Mouse (Mus musculus) kidney, adult 18-20 months (tissue): ENCODE data around the gene Agk.

Source experiments
- DNase-seq: peaks from one replicate; pipeline ENCODE4 v3.0.0; 2021

Gene Agk

GRCm38 (mm10) chr6:40413046-40413445 lies 88.1 kb downstream of the Agk start:
- DNase-seq = no peak

- DNase-seq = no peak
Measured at GRCm38 (mm10) chr6:40413565-40413964, 88.6 kb downstream of the Agk start.

GRCm38 (mm10) chr6:40415799-40416198 lies 90.8 kb downstream of the Agk start:
- no peak for DNase-seq

GRCm38 (mm10) chr6:40418386-40418785 lies 93.4 kb downstream of the Agk start:
- DNase-seq = no peak

- no peak for DNase-seq
Measured at GRCm38 (mm10) chr6:40421099-40421498, 96.1 kb downstream of the Agk start.

GRCm38 (mm10) chr6:40423013-40423412 lies 98.0 kb downstream of the Agk start:
- DNase-seq = no peak

- DNase-seq = peak; percentile 59
Measured at GRCm38 (mm10) chr6:40423774-40424173, 98.8 kb downstream of the Agk start.

- no peak for DNase-seq
Measured at GRCm38 (mm10) chr6:40427441-40427840, 102.5 kb downstream of the Agk start.

GRCm38 (mm10) chr6:40428696-40429095 lies 103.7 kb downstream of the Agk start:
- DNase-seq = no peak

- no peak for DNase-seq
Measured at GRCm38 (mm10) chr6:40429521-40429931, 104.6 kb downstream of the Agk start.

- no peak for DNase-seq
Measured at GRCm38 (mm10) chr6:40430251-40430650, 105.3 kb downstream of the Agk start.

- no peak for DNase-seq
Measured at GRCm38 (mm10) chr6:40430878-40431277, 105.9 kb downstream of the Agk start.

- DNase-seq = no peak
Measured at GRCm38 (mm10) chr6:40431356-40431755, 106.4 kb downstream of the Agk start.

GRCm38 (mm10) chr6:40431812-40432211 lies 106.8 kb downstream of the Agk start:
- DNase-seq = no peak

- no peak for DNase-seq
Measured at GRCm38 (mm10) chr6:40432346-40433275, 107.6 kb downstream of the Agk start.

- DNase-seq = no peak
Measured at GRCm38 (mm10) chr6:40434697-40435096, 109.7 kb downstream of the Agk start.

GRCm38 (mm10) chr6:40435151-40436046 lies 110.4 kb downstream of the Agk start:
- peak; percentile 38 for DNase-seq

GRCm38 (mm10) chr6:40436047-40436483 lies 111.1 kb downstream of the Agk start, which contains the start of gene E330009J07Rik:
TSS of gene E330009J07Rik (minus strand) at chr6:40436135.
- peak; percentile 89 for DNase-seq

- no peak for DNase-seq
Measured at GRCm38 (mm10) chr6:40438936-40439335, 114.0 kb downstream of the Agk start, which contains the start of gene Wee2. TSS of gene Wee2 (plus strand) at chr6:40439088.

- no peak for DNase-seq
Measured at GRCm38 (mm10) chr6:40439731-40440130, 114.8 kb downstream of the Agk start.

GRCm38 (mm10) chr6:40441276-40441675 lies 116.3 kb downstream of the Agk start:
- no peak for DNase-seq

GRCm38 (mm10) chr6:40441755-40442154 lies 116.8 kb downstream of the Agk start:
- DNase-seq = no peak

GRCm38 (mm10) chr6:40443281-40443928 lies 118.4 kb downstream of the Agk start:
- no peak for DNase-seq
